Mouse (Mus musculus) neural tube, embryonic 11.5 days (tissue): ENCODE data around the gene Hap1. TPM values are rescaled to one million over a fixed set of nuclear protein-coding genes. Genes with fewer than 3 reads are reported as not detected.
A peak's percentile ranks its signal among the peaks of the same experiment; 100 is the strongest.

Experiments
- ATAC-seq: fragments of 200-750 bp; cut with Nextera tagmentation; 2 replicates; pipeline ENCODE4 v1.8.0; 2017; ENCODE audit warnings: moderate number of reproducible peaks, mild to moderate bottlenecking, moderate TSS enrichment, moderate library complexity; ENCODE audit not compliant: insufficient read depth, low FRiP score, low TSS enrichment
- DNase-seq: peaks from one replicate; pipeline ENCODE4 v3.0.0-alpha.2; 2015; ENCODE audit warnings: low spot score
- H3K27ac ChIP-seq: fragments of 300-500 bp; sonication (generic); 2 replicates; pipeline ENCODE4 v1.5.1; 2014; ENCODE audit warnings: low read depth, mild to moderate bottlenecking, low read length
- H3K27me3 ChIP-seq: fragments of 300-500 bp; sonication (generic); 2 replicates; pipeline ENCODE4 v1.6.1; 2014; ENCODE audit warnings: mild to moderate bottlenecking, low read length, mixed read lengths; ENCODE audit not compliant: control insufficient read depth, insufficient read depth
- H3K36me3 ChIP-seq: fragments of 300-500 bp; sonication (generic); 2 replicates; pipeline ENCODE4 v1.6.1; 2014; ENCODE audit warnings: mild to moderate bottlenecking, low read length, moderate library complexity, mixed read lengths; ENCODE audit not compliant: control insufficient read depth, insufficient read depth
- H3K4me1 ChIP-seq: fragments of 300-500 bp; sonication (generic); 2 replicates; pipeline ENCODE4 v1.6.1; 2014; ENCODE audit warnings: low read length, mixed read lengths; ENCODE audit not compliant: control insufficient read depth, insufficient read depth
- H3K4me2 ChIP-seq: fragments of 300-500 bp; sonication (generic); 2 replicates; pipeline ENCODE4 v1.6.1; 2014; ENCODE audit warnings: low read depth, mild to moderate bottlenecking, moderate library complexity
- H3K4me3 ChIP-seq: fragments of 300-500 bp; sonication (generic); 2 replicates; pipeline ENCODE4 v1.5.1; 2014; ENCODE audit warnings: low read depth, low read length
- H3K9ac ChIP-seq: fragments of 300-500 bp; sonication (generic); 2 replicates; pipeline ENCODE4 v1.6.1; 2014; ENCODE audit warnings: mild to moderate bottlenecking, low read length
- H3K9me3 ChIP-seq: fragments of 300-500 bp; sonication (generic); 2 replicates; pipeline ENCODE4 v1.6.1; 2016; ENCODE audit warnings: low read length; ENCODE audit not compliant: control insufficient read depth
- WGBS: fragments of 180-500 bp; shearing (Covaris S2); extraction: QIAGEN DNeasy Blood & Tissue Kit; methylation state at CpG from one replicate; pipeline ENCODE4 v1.1.7; 2014; 5-methylcytosine and 5-hydroxymethylcytosine counted together
- polyA plus RNA-seq: library from polyadenylated mRNA; unstranded; fragments of >200 nt; fragmentation: Nextera tagmentation; extraction: Ambion mirVana; gene quantifications from 2 replicates; pipeline ENCODE4 v1.2.1, GENCODE M21; 2014

Gene Hap1
- polyA plus RNA-seq, 1 experiment from 2014 or later = 10.6 TPM

DNA sequence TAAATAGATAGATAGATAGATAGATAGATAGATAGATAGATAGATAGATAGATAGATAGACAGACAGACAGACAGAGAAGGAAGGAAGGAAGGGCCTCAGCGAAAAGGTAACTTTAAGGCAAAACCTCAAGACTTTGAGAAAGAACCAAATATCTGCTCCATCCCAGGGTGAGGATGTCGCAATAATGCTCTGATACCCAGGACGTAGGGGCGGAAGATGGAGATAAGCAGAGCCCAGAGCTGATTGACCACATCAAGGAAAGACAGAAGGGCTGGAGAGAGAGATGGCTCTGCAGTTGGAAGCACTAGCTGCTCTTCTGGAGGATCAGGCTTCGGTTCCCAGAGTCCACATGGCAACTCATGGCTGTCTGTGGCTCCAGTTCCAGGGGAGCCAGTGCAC, 54.6 kb downstream of the Hap1 start:
- ATAC-seq (no peak), DNase-seq (no peak)
- H3K27me3 ChIP-seq = no peaks in the 10 kb centered on the region
- no peaks in the 10 kb centered on the region for H3K4me1 ChIP-seq
- 93% methylated on average over 5 of the region's 5 CpGs for WGBS
- no peak overlapping the region for H3K27ac ChIP-seq
- H3K9me3 ChIP-seq = no peaks in the 10 kb centered on the region
- no peaks in the 10 kb centered on the region for H3K36me3 ChIP-seq
- no peak overlapping the region for H3K4me3 ChIP-seq
- H3K4me2 ChIP-seq = no peak overlapping the region
- H3K9ac ChIP-seq = no peak overlapping the region

DNA sequence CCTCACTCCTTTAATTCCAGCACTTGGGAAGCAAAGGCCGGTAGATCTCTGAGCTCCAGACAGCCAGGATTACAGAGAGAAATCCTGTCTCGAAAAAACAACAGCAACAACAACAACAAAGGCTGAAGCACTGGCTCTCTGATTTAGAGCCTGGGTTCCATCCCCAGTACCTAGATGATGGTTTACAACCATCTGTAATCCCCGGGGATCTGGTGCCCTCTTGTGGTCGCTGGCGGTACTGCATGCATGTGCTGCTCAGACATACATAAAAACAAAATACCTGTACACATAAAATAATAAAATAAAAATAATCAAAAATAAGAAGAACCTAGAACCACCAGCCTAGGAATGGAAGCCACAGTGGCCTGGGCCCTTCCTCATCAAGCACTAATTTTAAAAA, 55.6 kb downstream of the Hap1 start:
- Histone ChIP-seq H3K36me3 (no peaks in the 10 kb centered on the region), H3K27ac (no peak overlapping the region), H3K4me1 (no peaks in the 10 kb centered on the region), H3K9ac (no peak overlapping the region), H3K27me3 (no peaks in the 10 kb centered on the region), H3K4me3 (no peak overlapping the region), H3K4me2 (no peak overlapping the region), H3K9me3 (no peaks in the 10 kb centered on the region)
- no peak for ATAC-seq
- DNase-seq = peak; percentile 66
- WGBS = 10% methylated on average over 5 of the region's 5 CpGs

DNA sequence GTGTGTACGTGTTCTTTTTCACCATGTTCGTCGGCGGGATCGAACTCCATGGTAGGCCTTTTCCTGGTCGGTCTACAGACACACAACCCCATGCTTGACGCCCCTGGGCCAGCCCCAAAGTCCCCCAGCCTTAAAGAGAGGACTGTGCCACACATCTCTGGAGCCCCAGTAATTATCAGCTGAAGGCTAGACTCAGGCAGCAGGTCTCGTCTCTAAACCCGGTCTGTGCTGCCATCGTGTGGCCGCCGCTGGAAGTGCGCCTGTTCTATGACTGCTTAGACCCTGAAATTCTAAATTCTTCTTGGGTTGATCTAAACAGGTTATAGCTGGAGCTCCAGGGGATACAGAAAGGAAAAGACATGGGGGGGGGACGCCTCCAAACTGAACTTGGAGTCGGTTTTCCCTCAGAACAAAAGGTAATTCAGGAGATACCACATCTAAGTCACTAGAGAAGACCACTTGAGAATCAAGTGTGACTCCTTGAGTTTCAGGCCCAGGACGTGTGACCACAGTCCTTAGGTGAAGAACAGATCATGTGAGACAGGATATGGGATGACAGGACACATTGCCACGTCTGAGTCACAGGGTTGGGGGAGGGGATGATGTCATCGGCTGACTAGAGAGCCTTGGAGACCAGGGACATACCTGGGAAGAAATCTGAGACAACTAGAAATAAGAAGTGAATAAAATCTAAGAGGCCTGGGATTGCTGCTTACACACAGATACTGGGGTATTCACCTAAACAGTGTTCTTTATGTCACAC, 57.5 kb downstream of the Hap1 start:
- Histone ChIP-seq H3K4me2 (peak overlapping the region; percentile 10; the same call in 1 of the 2 replicates), H3K36me3 (no peaks in the 10 kb centered on the region), H3K4me1 (no peaks in the 10 kb centered on the region), H3K4me3 (no peak overlapping the region), H3K9me3 (no peaks in the 10 kb centered on the region), H3K27ac (no peak overlapping the region), H3K27me3 (no peaks in the 10 kb centered on the region), H3K9ac (no peak overlapping the region)
- 21% methylated on average over 18 of the region's 18 CpGs for WGBS
- DNase-seq = peak; percentile 81
- ATAC-seq = no peak

DNA sequence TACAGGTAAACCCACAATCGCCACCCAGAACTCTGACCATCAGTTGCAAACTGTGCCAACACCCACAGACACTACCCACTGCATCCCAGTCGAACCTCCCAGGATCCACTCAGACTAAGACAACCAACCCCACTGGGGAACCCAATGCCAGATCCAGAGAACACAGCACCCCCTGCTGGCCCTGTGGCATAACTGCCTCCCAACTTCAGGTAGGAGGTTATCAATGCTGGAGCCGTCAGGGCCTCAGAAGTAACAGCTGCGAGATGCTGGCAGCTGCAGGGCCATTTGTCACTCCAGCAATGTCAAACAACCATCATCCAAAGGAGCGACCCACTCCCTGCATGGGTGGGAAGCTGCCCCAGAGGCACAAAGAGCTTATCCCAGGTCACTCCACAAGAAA, 58.1 kb downstream of the Hap1 start:
- Histone ChIP-seq H3K4me2 (peak overlapping the region; percentile 10; the same call in 1 of the 2 replicates), H3K9ac (no peak overlapping the region), H3K27ac (no peak overlapping the region), H3K4me1 (no peaks in the 10 kb centered on the region), H3K9me3 (no peaks in the 10 kb centered on the region), H3K36me3 (no peaks in the 10 kb centered on the region), H3K4me3 (no peak overlapping the region), H3K27me3 (no peaks in the 10 kb centered on the region)
- DNase-seq = peak; percentile 39
- no peak for ATAC-seq
- WGBS = 29% methylated on average over 5 of the region's 5 CpGs

Other genes starting within 250 kb of the Hap1 start
- gene Krt13, start 234.6 kb downstream of the Hap1 start, polyA plus RNA-seq = 0.19 TPM in 1 of 2 replicates, not detected in the other
- gene Krt15, start 220.2 kb downstream of the Hap1 start, polyA plus RNA-seq = 2.7 and 3.3 TPM in 2 replicates
- gene Krt19, start 207.5 kb downstream of the Hap1 start, polyA plus RNA-seq = 6.4 and 6.6 TPM in 2 replicates
- not detected in 2 replicates for gene Krt9, start 162.9 kb downstream of the Hap1 start, polyA plus RNA-seq
- 7.7 and 7.9 TPM in 2 replicates for gene Krt14, start 148.6 kb downstream of the Hap1 start, polyA plus RNA-seq
- not detected in 2 replicates for gene Krt16, start 107.2 kb downstream of the Hap1 start, polyA plus RNA-seq
- gene Krt17, start 95.1 kb downstream of the Hap1 start, polyA plus RNA-seq = 0.88 and 1.1 TPM in 2 replicates
- gene Krt42, start 86.3 kb downstream of the Hap1 start, polyA plus RNA-seq = not detected in 2 replicates
- gene Eif1, start 36.2 kb downstream of the Hap1 start, polyA plus RNA-seq = 1,679 and 1,757 TPM in 2 replicates
- not detected in 2 replicates for gene Gast, start 21.7 kb downstream of the Hap1 start, polyA plus RNA-seq
- 43.8 and 48.8 TPM in 2 replicates for gene Jup, start 41.6 kb upstream of the Hap1 start, polyA plus RNA-seq
- 23.7 and 26.0 TPM in 2 replicates for gene P3h4, start 58.7 kb upstream of the Hap1 start, polyA plus RNA-seq
- gene Fkbp10, start 59.6 kb upstream of the Hap1 start, polyA plus RNA-seq = 47.7 and 49.4 TPM in 2 replicates
- 110 TPM in 2 replicates for gene Nt5c3b, start 85.7 kb upstream of the Hap1 start, polyA plus RNA-seq
- gene Klhl10, start 85.8 kb upstream of the Hap1 start, polyA plus RNA-seq = 0.40 and 0.62 TPM in 2 replicates
- 13.9 and 14.8 TPM in 2 replicates for gene Klhl11, start 116.6 kb upstream of the Hap1 start, polyA plus RNA-seq
- gene Acly, start 171.9 kb upstream of the Hap1 start, polyA plus RNA-seq = 330 and 394 TPM in 2 replicates
- gene Ttc25, start 189.5 kb upstream of the Hap1 start, polyA plus RNA-seq = 1.0 and 1.4 TPM in 2 replicates
- 26.1 and 28.0 TPM in 2 replicates for gene Cnp, start 218.8 kb upstream of the Hap1 start, polyA plus RNA-seq